Mouse (Mus musculus) fat pad, adult 2 months (tissue): ENCODE results near the gene Itpr2.

Experiments
- DNase-seq: peaks from one replicate; pipeline ENCODE4 v3.0.0-alpha.2; 2011; ENCODE audit warnings: low read depth, low spot score; ENCODE audit errors: extremely low read depth

The Itpr2 gene

DNA sequence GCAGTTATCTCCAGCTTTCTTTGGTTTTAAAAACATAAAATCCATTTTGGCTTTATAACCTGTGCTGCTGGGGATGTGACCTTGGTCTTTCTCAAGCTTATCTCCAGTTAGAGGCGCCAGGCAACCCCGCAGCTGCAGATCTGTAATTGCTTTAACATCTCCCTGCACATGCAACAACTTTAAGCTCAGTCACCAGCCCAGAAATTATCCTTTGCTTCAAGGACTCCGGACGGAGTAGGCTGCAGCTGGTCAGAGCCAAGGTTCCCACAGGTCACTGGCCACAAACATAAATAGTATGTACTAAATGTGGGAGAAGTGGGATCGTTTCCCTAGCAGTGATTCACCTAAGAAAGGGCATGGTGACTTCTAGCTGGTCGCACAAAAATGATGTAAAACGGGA is 179.5 kb downstream of the Itpr2 start:
- no peak for DNase-seq

- no peak for DNase-seq
These were observed 180.1 kb downstream of the Itpr2 start for GRCm38 (mm10) chr6:146321951-146322350.

DNA sequence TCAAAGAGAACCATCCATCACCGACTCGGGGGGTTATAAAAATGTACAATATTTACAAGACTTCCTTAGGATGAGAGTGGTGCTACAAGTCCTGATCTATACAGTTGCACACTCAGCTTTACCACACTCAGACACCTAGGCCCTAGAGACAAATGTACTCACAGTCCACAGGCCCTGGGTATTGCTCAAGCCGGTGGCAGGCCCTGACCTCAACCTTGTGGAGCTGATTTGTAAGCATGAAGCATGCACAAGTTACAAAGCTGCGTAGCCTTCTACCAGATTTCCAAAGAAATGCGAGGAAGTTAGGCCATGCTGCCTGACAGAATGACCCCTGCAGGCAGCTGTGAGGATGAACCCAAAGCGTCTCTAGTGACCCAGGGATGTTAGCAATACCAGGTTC is 185.6 kb downstream of the Itpr2 start:
- no peak for DNase-seq

- DNase-seq: no peak
These were observed 186.9 kb downstream of the Itpr2 start for GRCm38 (mm10) chr6:146315153-146315552.

DNA sequence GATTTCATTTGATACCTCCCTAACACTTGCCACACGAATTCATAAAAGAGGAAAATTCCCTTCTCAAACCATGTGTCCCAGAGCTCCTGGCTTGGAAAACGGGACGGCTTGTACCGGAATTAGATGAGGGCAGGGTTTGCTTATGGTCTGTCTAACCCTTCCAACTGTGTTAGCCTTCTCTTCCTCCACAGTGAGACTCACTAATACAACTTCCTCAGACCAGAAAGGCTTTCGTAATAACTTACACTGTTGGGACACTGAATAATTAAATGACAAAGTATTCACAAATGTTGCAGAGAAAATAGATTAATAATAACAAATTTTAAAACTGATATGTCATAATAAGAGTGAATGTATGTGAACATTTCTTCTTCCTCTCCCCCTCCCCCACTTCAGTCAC is 187.7 kb downstream of the Itpr2 start:
- DNase-seq: no peak

GRCm38 (mm10) chr6:146313396-146313795 is 188.6 kb downstream of the Itpr2 start:
- DNase-seq: no peak

- DNase-seq: no peak
These were observed 191.8 kb downstream of the Itpr2 start for GRCm38 (mm10) chr6:146310210-146310609.

DNA sequence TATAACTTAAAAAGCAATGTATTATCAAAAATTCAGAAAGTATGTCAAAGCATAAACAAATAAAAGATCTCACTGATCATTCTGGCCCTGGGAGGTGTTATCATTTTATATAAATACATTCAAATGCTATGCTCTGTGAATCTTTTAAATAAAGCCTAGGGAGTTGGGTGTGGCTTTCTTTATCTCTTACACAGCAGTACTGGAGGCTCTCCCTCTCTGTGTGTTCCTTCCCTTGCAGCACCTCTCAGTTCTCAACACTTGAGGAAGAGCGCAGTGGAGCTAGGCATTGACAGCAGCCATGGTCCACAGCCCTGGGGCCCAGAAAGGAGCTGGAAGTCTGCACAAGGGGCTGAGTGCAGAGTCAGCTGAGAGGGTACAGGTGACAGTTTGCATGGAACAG is 192.7 kb downstream of the Itpr2 start:
- no peak for DNase-seq

- no peak for DNase-seq
These were observed 196.0 kb downstream of the Itpr2 start for GRCm38 (mm10) chr6:146305995-146306394.

DNA sequence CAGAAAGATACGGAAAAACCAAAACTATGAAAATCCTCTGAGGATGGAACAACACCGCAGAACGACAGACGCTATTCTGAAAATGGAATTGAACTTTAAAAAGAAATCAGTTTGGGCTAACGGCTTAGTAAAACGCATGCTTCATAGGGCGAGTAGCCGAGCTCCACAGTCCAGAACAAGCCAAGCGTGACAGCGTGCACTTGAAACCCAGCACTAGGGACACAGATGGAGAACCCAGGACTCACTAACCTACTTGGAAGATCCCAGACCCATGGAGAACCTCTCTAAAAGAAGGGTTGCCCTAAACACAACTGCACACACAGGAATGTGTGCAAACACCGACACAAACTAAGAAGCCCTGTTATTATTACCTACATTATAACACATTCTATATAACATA is 197.9 kb downstream of the Itpr2 start:
- no peak for DNase-seq

DNA sequence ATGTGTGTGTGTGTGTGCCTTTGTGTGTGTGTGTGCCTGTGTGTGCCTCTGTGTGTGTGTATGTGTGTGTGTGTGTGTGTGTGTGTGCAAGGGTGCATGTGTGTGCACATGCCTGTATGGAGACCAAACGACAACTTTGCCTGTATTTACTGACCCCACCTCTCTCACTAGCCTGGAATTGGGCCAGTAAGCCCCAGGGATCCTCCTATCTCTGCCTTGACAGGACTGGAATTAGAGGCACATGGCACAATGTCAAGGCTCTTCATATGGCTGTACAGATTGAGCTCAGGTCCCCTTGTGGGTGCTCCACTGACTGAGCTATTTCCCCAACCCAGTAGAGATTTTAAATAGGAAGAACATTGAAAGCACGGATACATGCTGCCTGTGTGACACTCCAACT is 198.7 kb downstream of the Itpr2 start:
- no peak for DNase-seq

GRCm38 (mm10) chr6:146302574-146303130 is 199.4 kb downstream of the Itpr2 start:
- DNase-seq: no peak

DNA sequence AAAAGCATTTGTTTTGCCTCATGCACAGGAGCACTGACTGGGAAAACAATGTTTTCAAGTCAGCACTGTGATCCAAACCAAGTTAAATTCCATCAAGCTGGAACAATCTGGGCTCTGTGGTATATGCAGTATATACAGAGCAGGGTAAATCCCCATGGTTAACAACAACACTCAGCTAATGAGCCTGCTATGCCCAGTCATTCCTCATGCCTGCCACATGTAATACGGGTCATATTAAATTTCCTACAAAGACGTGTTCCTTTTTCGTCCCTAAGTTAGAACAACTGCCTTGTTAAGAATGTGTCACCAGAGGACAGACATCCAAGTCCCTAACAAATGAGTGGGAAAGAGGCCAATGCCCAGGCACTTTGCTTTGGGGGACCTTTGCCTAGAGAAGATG is 199.9 kb downstream of the Itpr2 start:
- no peak for DNase-seq

DNA sequence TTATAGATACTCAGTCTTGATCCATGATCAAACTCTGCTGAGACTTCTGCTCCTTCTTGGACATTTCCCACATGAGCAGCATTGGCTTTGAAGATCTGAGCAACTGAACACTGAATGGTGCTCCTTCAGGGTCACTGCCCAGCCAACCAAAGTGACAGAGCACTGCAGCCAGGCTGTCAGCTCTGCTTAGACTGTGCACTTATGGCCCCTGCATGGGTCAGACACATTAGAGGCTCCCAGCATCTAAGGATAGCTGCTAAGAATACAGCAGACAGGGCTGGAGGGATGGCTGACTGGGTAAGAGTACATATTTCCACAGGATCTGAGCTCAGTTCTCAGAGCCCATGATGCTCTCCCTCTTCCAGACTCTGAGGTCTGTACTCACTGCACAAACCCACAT is 201.1 kb downstream of the Itpr2 start:
- DNase-seq: no peak

DNA sequence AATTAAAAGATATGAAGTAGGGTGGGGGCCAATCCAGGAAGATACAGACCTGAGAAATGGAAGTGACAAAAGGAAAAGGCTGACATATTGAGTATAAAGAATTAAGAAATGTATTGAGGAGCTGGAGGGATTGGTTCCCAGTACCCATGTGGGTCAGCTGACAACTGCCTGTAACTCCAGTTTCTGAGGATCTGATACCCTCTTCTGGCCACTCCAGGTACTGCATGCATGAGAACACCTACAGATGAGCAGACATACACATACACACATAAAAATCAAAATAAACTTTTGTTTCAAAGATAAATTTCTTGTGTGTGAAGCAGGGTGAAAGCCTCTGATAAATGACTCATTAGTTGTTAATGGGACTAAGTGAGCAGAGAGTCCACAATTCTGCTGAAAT is 203.3 kb downstream of the Itpr2 start:
- no peak for DNase-seq

DNA sequence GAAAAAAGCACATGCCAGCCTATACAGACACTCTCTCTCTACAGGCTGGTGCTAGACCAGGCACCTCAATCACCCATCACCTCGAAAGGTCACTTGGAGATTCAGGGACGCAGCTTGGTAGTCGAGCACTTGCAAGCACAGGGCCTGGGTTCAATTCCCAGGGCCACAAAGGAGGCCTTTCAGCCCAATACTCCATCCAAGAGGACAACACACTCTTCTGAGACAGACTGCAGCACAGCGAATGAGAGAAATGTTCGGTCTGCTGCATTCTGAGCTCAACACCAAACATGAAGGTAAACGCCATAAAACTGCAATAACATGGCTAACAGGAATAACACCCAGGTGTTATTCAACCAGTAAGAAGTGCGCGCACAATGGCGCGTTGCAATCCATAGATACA is 211.0 kb downstream of the Itpr2 start:
- no peak for DNase-seq

GRCm38 (mm10) chr6:146289801-146290200 is 212.2 kb downstream of the Itpr2 start:
- no peak for DNase-seq

DNA sequence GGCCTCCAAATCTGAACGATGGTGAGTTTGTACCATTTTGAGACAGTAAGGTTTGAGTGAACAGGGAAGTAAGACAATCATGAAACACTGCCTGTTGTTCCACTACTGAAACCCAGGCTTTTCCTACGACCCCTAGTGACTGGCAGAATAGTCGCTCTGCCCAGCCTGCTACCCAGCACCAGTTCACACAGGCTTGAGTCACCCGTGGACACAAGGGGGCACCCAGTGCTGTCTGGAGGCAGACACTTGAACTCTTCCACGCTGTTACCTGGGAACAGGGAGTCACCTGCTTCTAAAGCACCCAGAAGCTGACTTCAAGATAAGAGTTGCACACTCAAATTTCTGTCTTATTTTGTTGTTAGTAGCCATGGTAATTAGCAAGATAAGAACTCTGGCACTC is 213.8 kb downstream of the Itpr2 start:
- DNase-seq: no peak

- no peak for DNase-seq
These were observed 217.0 kb downstream of the Itpr2 start for GRCm38 (mm10) chr6:146284921-146285565.

GRCm38 (mm10) chr6:146283981-146284380 is 218.0 kb downstream of the Itpr2 start:
- DNase-seq: no peak

DNA sequence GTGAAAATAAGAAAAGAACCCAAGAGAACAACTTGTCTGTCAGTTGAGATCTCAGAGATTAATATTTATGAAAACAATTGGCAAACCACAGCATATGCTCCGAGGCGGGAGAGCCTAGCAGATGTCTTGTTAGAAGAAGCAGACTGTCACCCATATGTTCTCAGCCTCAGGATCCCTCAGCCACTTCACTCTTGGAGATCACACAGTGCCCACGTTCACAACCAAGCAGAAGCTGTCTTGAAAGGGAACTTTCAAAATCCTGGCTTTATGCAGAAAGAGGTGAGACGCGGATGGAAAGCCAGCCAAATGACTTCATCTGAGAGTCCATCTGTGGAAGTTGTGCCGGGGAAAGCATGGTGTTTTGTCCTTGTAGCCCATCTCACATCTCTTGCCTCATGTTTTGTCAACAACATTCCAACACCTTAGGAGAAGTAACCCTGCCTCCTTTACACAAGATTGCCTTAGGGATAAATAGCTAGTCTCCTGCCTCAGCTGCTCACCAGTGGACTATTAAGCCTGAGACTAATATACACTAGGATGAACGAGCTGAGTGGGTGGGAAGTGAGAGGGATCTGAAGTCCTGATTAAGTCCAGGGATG is 219.9 kb downstream of the Itpr2 start:
- no peak for DNase-seq

GRCm38 (mm10) chr6:146281176-146281899 is 220.7 kb downstream of the Itpr2 start:
- no peak for DNase-seq
